Mouse (Mus musculus): ENCODE measurements at regions not wholly inside any gene's neighbourhood (a gene's known extent, or its start where the extent isn't known, plus 50 kb on each side); places are given as distances from the start of the nearest gene placed in this dataset.
"Not testable (repeated sequence)": the region's sequence is repeated elsewhere in the genome, so short reads cannot be mapped to it uniquely, and the experiment has no call there.

DNA sequence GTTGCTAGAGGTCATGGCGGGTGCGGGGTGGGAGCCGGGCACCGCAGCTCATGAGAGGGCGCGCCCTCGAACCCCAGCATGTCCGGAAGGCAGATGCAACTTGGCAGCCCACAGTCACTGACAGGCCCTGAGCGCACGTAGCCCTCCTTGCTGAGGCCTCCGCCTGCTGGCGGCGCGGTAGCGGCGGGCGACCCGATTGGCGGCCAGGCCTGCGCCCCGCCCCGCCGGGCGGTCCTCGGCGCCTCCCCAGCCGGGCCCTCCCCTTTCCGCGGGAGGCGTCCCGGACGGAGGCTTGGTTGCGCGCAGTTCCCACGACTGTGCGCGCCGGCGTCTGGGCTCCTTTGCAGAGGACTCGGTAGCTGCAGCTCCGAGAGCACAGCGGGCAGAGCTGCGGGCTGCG lies 301.9 kb downstream of the Hpcal1 start:
- peak; percentile 48 for DNase-seq (ENCODE audit: low spot score)

DNA sequence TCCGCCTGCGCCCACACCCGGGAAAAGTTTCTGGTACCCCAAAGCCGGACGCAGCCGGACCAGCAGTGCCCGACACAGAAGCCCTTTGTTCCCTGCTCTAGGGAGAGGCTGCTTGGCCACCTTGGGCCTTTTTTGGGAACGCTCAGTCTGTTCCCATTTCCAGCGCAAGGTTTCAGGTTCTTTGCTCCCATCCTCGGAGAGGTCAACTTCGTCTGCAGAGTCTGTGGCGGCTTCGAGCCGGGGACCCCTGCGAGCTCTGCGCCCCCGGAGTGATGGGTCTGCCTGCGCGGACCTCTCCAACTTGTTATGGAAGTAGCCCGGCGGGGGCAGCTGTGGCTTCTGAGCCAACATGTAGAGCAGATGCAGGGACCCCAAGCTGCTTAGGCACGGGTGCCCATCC lies 302.7 kb downstream of the Hpcal1 start:
- not testable (repeated sequence) for DNase-seq (ENCODE audit: low spot score)

Data from testis, postnatal 14 days (tissue).